Mouse (Mus musculus): ENCODE results near the gene Entpd4b. TPM values are rescaled to one million over a fixed set of nuclear protein-coding genes. Genes with fewer than 3 reads are reported as not detected.
"Not testable (repeated sequence)": the region's sequence is repeated elsewhere in the genome, so short reads cannot be mapped to it uniquely, and the experiment has no call there.

The Entpd4b gene
- total RNA-seq (2021): 10 to 100 TPM; 24.9 to 25.2 TPM

DNA sequence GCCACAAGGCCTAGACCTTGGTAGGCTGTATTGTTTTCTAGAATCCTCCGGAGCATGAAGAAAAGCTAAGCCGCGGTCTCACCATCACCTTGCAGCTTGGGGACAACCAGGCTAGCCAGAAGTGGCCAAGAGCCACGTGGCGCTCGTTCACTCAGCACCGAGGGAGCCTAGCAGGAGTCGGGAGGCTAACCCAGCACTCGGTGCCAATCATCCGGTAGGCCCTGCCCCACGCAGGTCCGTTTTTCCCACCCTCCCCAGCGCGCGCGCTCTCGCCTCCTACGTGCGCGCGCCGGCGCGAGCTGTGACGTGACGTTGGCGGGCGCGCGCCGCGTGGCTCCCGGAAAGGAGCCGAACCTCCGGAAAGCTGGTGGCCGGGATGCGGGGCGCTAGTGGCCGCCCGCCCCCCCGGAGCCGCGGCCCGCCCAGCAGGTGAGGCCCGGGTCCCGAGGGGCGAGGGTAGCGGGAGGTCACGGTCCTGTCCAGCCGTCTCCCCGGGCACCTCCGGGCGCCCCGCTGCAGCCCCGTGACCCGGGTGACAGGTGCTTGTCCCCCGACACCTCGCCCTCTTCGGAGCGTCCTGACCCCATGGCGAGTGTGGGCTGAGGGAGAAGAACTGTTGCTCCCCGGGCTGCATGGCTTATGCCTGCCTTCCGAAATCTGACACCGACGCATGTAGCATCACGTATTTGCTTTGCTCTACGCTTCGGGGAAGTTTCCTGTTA lies at the start of gene Entpd4b:
Gene Entpd4b (plus strand): TSS at position 315 of the 722 bp plus-strand sequence.
- DNase-seq: not testable (repeated sequence)

DNA sequence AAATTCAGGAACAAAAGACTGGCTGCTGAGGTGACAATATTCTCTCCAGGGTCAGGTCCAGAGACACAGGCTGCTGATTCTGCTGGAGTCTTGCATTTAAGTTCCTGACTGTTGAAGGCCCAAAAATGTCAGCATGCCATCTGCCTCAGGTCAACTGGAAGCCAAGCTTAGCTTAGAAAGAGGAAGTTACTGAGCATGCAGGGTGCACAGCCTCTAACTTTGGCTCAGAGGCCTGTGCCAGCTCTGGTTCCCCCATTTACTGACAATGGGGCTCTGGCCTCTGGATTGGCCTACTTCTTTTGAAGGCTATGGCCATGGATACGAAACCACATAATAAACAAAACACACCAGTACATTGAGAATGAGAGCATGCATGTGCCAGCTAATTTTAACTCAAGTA lies 48.2 kb upstream of the Entpd4b start:
- not testable (repeated sequence) for DNase-seq

DNA sequence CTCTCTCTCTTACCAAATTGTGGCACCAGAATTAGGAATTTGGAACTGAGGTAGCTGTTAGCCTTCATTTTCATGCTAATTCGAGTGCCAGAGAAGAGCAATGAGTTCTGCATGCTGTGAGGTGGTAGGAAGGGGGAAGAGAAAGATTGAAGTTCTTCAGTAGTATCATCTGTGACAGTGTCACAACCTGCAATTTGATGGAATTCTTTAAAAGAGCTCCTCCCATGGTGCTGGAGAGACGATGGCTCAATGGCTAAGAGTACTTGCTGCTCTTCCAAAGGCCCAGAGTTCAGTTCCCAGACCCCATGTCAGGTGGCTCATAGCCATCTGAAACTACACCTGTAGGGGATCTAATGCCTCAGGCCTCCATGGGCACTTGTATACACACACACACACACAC lies 42.8 kb upstream of the Entpd4b start, which contains the start of gene Gm27179:
Gene Gm27179 (minus strand): TSS at position 101 of the 400 bp plus-strand sequence.
- DNase-seq: not testable (repeated sequence)

DNA sequence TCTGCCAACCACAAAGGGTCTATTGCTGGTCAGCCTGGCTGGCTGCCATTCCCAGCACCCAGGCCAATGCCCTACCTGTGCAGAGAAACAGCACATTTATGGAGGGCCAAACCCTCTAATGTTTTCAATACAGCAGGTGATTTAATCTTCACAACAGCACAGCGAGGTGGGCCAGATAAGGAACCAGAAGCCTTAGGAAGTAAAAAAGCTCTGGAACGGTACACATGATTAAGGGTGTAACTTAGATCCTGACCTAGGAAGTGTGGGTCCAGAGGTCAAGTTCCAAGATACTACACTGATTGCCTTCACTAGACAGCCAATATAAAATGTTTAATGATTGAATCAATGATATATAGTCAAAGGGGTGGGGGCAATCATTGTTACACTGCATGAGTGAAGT lies 34.4 kb upstream of the Entpd4b start:
- DNase-seq: not testable (repeated sequence)

DNA sequence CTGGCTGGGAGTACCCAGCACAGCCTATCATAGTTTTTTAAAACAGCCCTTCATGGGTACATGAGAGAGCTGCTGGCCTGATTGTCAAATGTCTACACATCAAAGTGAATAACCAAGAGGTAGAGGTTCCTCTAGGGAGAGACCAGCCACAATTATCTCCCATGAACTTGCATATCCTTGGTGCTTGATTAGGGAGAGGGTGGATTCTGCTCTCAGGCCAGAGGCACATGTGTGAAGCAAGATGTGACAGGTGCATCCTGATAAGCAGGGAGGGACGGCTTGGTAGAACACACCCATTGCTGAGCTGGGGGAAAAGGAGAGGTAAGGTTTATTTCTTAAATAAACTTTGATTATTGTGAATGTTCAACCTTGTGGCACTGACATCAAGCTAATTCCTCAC lies 32.2 kb upstream of the Entpd4b start:
- DNase-seq: not testable (repeated sequence)

DNA sequence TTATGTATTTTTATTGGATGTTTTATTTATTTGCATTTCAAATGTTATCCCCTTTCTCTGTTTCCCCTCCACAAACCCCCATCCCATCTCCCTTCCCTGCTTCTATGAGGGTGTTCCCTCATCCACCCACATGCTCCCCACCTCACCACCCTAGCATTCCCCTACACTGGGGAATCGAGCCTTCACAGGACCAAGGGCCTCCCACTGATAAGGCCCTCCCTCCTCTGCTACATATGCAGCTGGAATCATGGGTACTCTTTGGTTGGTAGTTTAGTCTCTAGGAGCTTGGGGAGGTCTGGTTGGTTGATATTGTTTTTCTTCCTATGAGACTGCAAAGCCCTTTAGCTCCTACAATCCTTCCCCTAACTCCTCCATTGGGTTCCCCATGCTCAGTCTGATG lies 29.0 kb upstream of the Entpd4b start:
- DNase-seq: not testable (repeated sequence)

DNA sequence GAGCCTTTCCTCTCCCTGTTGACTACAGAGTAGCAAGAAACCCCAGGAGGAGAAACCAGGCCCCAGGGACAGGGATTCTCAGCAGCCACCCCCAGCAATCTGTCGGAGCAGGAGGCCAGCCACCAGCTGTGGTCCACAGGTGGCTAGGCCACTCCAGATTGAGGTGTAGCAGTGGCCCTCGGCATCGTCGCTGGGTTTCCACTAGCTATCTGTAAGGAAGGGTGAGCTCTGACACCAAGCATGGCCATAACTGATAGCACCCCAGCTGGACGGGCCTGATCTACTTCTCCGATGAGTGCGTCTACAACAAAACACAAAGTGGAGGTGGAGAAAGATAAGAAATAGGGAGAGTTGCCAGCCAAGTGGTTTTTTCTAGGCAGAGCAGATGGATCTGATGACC lies 18.7 kb upstream of the Entpd4b start:
- not testable (repeated sequence) for DNase-seq

DNA sequence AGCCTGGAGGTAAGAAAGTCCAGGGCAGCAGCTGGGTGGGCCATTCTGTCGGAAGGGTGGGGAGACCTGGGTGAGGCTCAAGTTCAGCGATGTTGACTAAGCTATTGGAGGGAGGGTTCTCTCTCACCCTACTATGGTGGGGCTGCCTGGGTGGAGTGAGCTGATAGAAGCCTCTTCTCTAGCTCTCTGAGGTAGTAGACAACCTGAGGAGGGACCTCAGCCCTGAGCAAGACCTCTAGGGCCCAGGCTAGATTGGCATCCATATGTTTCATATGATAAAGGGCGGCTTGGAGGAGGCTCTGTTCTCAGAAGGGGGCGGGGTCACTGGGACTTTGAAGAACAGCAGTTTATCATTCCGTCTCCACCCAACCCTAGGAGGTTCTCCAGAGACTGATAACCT lies 15.1 kb upstream of the Entpd4b start:
- DNase-seq: not testable (repeated sequence)

DNA sequence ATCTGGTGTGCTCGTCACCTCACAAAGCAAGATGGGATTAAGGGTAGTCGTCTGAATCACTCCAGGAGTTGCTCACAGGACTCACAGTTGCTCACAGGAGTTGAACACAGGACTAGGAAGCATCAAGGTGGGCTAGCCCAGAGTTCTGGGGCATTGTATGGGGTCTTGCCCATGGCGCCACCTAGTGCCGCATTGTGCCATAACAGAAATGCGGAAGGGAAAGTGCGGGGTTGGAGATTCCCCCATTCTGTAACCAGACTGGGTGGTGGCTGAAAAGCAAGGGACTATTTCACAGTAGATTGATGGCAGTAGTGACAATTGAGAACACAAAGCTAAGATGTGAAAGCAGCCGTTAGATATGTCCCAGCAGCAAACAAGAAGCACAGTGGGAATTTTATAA lies 12.5 kb upstream of the Entpd4b start:
- not testable (repeated sequence) for DNase-seq

DNA sequence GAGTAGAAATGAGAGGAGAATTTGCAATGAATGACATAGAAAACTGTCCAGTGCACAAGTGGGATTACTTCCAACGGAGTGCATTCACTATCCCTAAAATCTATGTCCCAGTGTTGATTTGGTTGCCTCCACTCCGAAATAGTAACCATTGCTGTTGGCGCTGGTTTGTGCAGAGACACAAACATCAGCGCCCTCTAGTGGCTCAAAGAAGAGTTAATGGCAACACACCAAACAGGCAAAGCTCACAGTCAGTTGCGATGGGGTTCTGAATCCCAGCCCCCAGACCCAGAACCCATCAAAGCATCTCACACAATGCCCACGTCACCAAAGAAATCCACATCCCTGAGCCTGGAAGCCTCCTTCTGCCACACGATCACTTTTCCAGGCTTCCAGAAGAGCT lies 11.2 kb upstream of the Entpd4b start:
- DNase-seq: not testable (repeated sequence)

DNA sequence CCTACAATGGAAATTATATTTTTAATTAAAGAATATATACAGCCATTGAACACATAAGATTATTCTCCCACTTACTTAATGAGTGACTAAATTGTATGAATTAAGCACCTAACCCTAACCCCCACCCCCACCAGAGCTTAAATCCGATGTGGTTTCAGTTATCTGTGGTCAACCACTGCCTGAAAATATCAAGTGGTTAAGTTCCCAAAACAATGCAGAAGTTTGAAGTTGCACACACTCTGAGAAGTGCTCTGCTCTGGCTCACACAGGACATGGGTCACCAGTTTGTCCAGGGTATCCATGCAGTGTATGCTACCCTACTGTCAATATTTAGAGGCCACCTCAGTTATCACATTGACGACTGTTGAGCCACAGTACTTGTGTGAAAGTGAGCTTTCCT lies 10.2 kb upstream of the Entpd4b start:
- not testable (repeated sequence) for DNase-seq

DNA sequence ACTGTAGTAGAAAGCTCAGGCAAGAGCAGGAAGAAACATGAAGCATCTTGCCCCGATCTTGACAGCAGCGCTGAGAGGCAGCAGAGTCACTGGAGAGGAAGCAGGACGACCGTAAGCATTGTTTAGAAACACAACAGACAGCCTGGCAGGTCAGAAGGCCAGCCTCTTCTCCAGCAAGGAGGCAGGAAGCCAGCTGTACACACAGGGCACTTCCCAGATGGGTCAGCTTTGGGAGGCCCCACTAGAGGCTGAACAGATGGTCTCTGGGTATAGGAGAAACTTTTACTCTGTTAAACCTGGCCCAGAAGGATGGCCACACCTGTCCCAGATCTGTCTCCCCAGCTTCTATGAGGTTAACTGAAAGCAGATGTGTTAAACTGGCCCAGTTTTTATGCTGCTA lies 7.9 kb upstream of the Entpd4b start:
- DNase-seq: not testable (repeated sequence)

DNA sequence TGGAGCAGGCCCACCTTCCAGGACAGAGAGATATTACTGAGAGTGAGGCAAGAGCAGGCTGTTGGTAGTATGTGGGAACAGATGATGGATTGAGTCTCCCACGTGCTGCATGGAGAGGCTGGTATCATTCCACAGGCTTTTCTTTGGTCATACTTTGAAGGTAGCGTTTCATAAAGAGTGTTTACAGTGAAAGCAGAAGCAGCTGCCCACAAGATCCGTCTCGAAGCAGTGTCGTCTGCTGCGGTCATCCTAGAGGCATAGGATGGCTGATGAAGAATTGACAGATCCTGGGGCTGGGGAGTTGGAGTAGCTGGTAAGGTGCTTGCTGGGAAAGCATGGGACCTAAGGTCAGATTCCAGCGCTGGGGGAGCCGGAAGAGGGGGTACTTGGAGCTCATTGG lies 1.6 kb downstream of the Entpd4b start:
- not testable (repeated sequence) for DNase-seq

DNA sequence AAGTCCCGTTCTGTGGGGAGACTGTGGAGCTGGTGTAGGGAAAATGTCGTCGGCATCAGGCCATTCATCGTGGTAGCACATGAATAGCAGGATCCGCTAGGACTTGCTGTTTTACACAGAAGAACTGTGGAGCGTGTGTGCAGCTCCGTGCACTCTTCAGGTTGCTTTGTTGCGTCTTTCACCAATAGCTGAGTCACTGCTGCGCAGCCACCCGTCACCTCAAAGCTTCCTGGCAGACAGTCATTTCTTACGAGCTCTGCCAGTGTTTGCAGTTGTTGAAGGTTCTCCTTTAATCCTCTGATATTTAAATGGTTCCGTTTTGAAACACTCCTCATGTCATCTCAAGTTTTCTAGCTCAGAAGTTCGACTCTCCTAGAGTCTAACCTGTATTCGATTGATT lies 2.3 kb downstream of the Entpd4b start:
- DNase-seq: not testable (repeated sequence)

Other genes starting within 250 kb of the Entpd4b start
- 1 to 10 TPM; 4.1 TPM for gene Gm16867, start 52.1 kb upstream of the Entpd4b start, total RNA-seq (2021)
- not detected for gene Gm27179, start 42.9 kb upstream of the Entpd4b start, total RNA-seq (2021)